Mouse (Mus musculus) bone marrow macrophage, adult 2 months (primary cell): ENCODE data around the gene Tspan2.

Experiments used
- CTCF ChIP-seq: IDR thresholded peaks from 2 replicates; pipeline ENCODE4 v1.5.1; 2012; ENCODE audit warnings: low read depth, mild to moderate bottlenecking, low read length, moderate library complexity
- POLR2A ChIP-seq: IDR thresholded peaks from 2 replicates; pipeline ENCODE4 v1.6.1; 2012; ENCODE audit warnings: mild to moderate bottlenecking, low read depth, low read length, borderline replicate concordance

DNA sequence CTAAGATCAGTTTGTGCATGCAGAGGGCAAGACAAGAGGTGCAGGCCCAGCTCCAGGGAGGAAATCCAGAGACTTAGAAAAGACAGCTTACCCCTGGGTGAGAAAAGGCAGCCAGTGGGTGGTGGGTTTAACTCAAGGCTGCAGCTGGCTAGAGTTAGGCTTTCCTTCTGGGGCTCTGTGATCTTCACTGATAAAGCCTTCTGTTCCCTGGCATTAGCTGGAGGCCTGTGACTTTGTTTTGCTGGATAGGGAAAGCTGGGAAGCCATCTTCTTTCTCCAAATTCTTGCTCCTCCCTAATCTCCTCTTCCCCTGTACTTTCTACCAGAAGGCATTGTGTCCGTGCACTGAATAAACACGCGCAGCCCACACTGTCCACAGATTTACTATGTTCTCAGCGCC is 8.4 kb downstream of the Tspan2 start:
- TF ChIP-seq CTCF (no peak), POLR2A (no peak)
